28 mouse cellular contexts compared by ENCODE assay signal in genomic region chr3:140059102-140059501, GRCm38 (mm10).
"Had no signal": no experiment of that assay in that cellular context is flagged by ENCODE, and none has a peak within 500 bp of the region (broad histone marks: within the 10 kb centered on the region; RNA-seq: fewer than 3 reads in every experiment).

No protein-coding gene starts in this region.

- H3K9me3 ChIP-seq: heart, embryonic 10.5 days; hindbrain, embryonic 10.5 days; hindbrain, embryonic 12.5 days; hindbrain, embryonic 15.5 days; intestine, embryonic 15.5 days; limb, embryonic 10.5 days; liver, embryonic 13.5 days had no signal

- H3K4me1 ChIP-seq: heart, embryonic 10.5 days; heart, embryonic 12.5 days; hindbrain, embryonic 10.5 days; hindbrain, embryonic 12.5 days; hindbrain, embryonic 15.5 days; intestine, embryonic 15.5 days; limb, embryonic 10.5 days; limb, embryonic 12.5 days; liver, embryonic 13.5 days; liver, embryonic 15.5 days had no signal

- ATAC-seq: hindbrain, postnatal 0 days; intestine, embryonic 15.5 days; intestine, postnatal 0 days; liver, postnatal 0 days had no signal

- H3K4me3 ChIP-seq: gastrocnemius, adult 2 months; heart, embryonic 10.5 days; heart, embryonic 12.5 days; hindbrain, embryonic 10.5 days; hindbrain, embryonic 12.5 days; hindbrain, embryonic 15.5 days; intestine, embryonic 15.5 days; layer of hippocampus, adult 2 months; left cerebral cortex, adult 2 months; limb, embryonic 10.5 days; limb, embryonic 12.5 days; liver, embryonic 13.5 days; liver, embryonic 15.5 days had no signal

- H3K4me2 ChIP-seq: heart, embryonic 12.5 days; hindbrain, embryonic 12.5 days; hindbrain, embryonic 15.5 days; intestine, embryonic 15.5 days; limb, embryonic 12.5 days; liver, embryonic 11.5 days; liver, embryonic 13.5 days; liver, embryonic 15.5 days had no signal

- H3K27me3 ChIP-seq: heart, embryonic 12.5 days; hindbrain, embryonic 12.5 days; hindbrain, embryonic 15.5 days; intestine, embryonic 15.5 days; liver, embryonic 13.5 days; liver, embryonic 15.5 days had no signal

- H3K36me3 ChIP-seq: heart, embryonic 10.5 days; heart, embryonic 12.5 days; hindbrain, embryonic 10.5 days; hindbrain, embryonic 12.5 days; hindbrain, embryonic 15.5 days; intestine, embryonic 15.5 days; limb, embryonic 10.5 days; limb, embryonic 12.5 days; liver, embryonic 13.5 days; liver, embryonic 15.5 days had no signal

- H3K9ac ChIP-seq: heart, embryonic 12.5 days; hindbrain, embryonic 12.5 days; hindbrain, embryonic 15.5 days; intestine, embryonic 15.5 days; limb, embryonic 12.5 days; liver, embryonic 13.5 days; liver, embryonic 15.5 days; liver, postnatal 0 days had no signal

- DNase-seq: gastrocnemius, adult 2 months; gastrocnemius, postnatal 10 days; gastrocnemius, postnatal 25 days; heart, adult 18-20 months; heart, postnatal 10 days; heart, postnatal 4 days; kidney, adult 18-20 months; kidney, adult 8-10 months; kidney, postnatal 10 days; kidney, postnatal 25 days; kidney, postnatal 4 days; liver; liver, embryonic 13.5 days; liver, postnatal 0 days had no signal

- H3K27ac ChIP-seq: gastrocnemius, adult 2 months; heart, embryonic 10.5 days; hindbrain, embryonic 10.5 days; hindbrain, embryonic 12.5 days; hindbrain, embryonic 15.5 days; hindbrain, postnatal 0 days; intestine, embryonic 15.5 days; layer of hippocampus, adult 2 months; left cerebral cortex, adult 2 months; limb, embryonic 10.5 days; limb, embryonic 12.5 days; liver, embryonic 13.5 days; liver, embryonic 15.5 days had no signal
